Mouse (Mus musculus) myocyte (in vitro differentiated cells): ENCODE data around the gene Polr1e.

Experiments
- CEBPB ChIP-seq: IDR thresholded peaks from 2 replicates; pipeline ENCODE4 v1.6.1; 2011; ENCODE audit warnings: mild to moderate bottlenecking, moderate library complexity; ENCODE audit not compliant: poor library complexity, insufficient read depth, severe bottlenecking
- E2F4 ChIP-seq: IDR thresholded peaks from one replicate; pipeline ENCODE4 v1.6.1; 2011; ENCODE audit warnings: mild to moderate bottlenecking, control low read depth, moderate library complexity; ENCODE audit not compliant: insufficient read depth
- MAX ChIP-seq: IDR thresholded peaks from one replicate; pipeline ENCODE4 v1.6.1; 2011; ENCODE audit warnings: low read depth, mild to moderate bottlenecking, control low read depth
- MYOD1 ChIP-seq, 3 experiments: IDR thresholded peaks; one replicate each; pipeline ENCODE4 v1.6.1; 2011; ENCODE audit warnings: control low read depth in 2 of 3, low read depth in 2 of 3, mild to moderate bottlenecking in 2 of 3, moderate library complexity in 1 of 3; ENCODE audit not compliant: insufficient read length in 2 of 3, control insufficient read depth in 1 of 3
- MYOG ChIP-seq, 3 experiments: IDR thresholded peaks; one replicate each; pipeline ENCODE4 v1.6.1; 2011; ENCODE audit warnings: control low read depth in 2 of 3, low read depth in 2 of 3, mild to moderate bottlenecking in 2 of 3; ENCODE audit not compliant: insufficient read length in 2 of 3, control insufficient read depth in 1 of 3, insufficient read depth in 1 of 3
- POLR2A ChIP-seq: IDR thresholded peaks from one replicate; pipeline ENCODE4 v1.6.1; 2011; ENCODE audit warnings: low read depth, mild to moderate bottlenecking, control low read depth, moderate library complexity; ENCODE audit not compliant: insufficient read length
- POLR2AphosphoS2 ChIP-seq: IDR thresholded peaks from one replicate; pipeline ENCODE4 v1.6.1; 2011; ENCODE audit warnings: low read depth, control low read depth; ENCODE audit not compliant: insufficient read length
- REST ChIP-seq: IDR thresholded peaks from one replicate; pipeline ENCODE4 v1.6.1; 2011; ENCODE audit warnings: mild to moderate bottlenecking, control low read depth, moderate library complexity; ENCODE audit not compliant: insufficient read depth, insufficient read length
- TCF12 ChIP-seq: IDR thresholded peaks from one replicate; pipeline ENCODE4 v1.6.1; 2011; ENCODE audit warnings: mild to moderate bottlenecking, control low read depth; ENCODE audit not compliant: poor library complexity, insufficient read depth, severe bottlenecking
- USF1 ChIP-seq: IDR thresholded peaks from one replicate; pipeline ENCODE4 v1.6.1; 2011; ENCODE audit warnings: low read depth, mild to moderate bottlenecking, control low read depth, moderate library complexity

DNA sequence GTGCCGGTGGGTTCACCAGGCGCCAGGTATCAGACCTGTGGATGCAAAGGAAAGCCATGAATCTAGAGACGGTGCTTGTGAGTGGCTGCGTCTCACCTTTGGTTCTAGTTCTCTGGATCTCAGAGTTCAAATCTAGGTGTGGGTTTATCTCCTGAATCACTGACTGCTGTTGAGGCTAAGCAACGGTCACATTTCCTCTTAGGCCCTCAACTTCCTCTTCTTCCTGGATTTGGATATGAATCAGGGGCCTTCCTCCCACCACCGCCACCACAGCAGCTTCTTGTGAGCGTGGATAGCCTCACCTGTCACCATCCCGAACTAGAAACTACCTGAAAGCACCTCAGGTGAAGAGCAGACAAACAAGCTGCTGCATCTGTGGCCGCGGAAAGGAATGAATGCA, 17.7 kb downstream of the Polr1e start:
- TF ChIP-seq POLR2A (no peak), TCF12 (no peak), CEBPB (no peak), REST (no peak), MYOG (IDR thresholded peaks at IDR 0.05; ENCODE audit: control insufficient read depth in 1 of 3, insufficient read depth in 1 of 3, insufficient read length in 2 of 3, low read depth in 2 of 3) (no peak), MYOD1 (IDR thresholded peaks at IDR 0.05; ENCODE audit: control insufficient read depth in 1 of 3, insufficient read length in 2 of 3, low read depth in 2 of 3) (no peak), MAX (no peak), E2F4 (no peak), POLR2AphosphoS2 (no peak), USF1 (no peak)
